Mouse (Mus musculus): ENCODE results near the gene Patl2. TPM values are rescaled to one million over a fixed set of nuclear protein-coding genes. Genes with fewer than 3 reads are reported as not detected.

Patl2 gene
- polyA plus RNA-seq (2012; rRNA removed) = not detected in 2 replicates

GRCm38 (mm10) chr2:122186106-122186505, at the start of gene Patl2, which contains the start of gene Terb2:
Gene Patl2, minus strand, starts transcription at chr2:122186189.
Gene Terb2, plus strand, starts transcription at chr2:122186272.

GRCm38 (mm10) chr2:122234611-122235288, 48.8 kb upstream of the Patl2 start, which contains the start of gene Sord:
Gene Sord, plus strand, starts transcription at chr2:122234749.

DNA sequence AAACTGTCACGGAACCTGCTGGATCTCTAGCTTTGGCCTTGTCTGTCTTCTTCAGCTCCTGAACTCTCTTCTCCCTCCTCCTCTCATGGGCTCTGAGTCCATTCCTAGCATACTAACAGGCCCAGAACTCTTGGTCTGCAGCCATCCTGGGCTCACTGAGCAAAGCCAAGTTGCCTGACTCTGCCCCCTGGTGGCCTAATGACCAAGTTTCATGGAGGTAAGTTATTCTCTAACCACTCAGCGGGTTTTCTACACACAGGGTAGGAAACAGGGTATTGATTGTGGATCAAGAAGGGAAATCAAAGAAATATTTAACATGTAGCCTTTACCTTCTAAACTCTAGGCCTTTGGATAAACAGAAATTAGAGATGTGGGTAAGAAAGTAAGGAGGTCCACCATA, 25.3 kb downstream of the Patl2 start, which contains the start of gene Trim69:
TSS of gene Trim69 (plus strand) at position 21 of the 400 bp plus-strand sequence.

GRCm38 (mm10) chr2:122147508-122148241, 38.3 kb downstream of the Patl2 start, which contains the start of gene B2m:
Gene B2m, plus strand, starts transcription at chr2:122147686.

DNA sequence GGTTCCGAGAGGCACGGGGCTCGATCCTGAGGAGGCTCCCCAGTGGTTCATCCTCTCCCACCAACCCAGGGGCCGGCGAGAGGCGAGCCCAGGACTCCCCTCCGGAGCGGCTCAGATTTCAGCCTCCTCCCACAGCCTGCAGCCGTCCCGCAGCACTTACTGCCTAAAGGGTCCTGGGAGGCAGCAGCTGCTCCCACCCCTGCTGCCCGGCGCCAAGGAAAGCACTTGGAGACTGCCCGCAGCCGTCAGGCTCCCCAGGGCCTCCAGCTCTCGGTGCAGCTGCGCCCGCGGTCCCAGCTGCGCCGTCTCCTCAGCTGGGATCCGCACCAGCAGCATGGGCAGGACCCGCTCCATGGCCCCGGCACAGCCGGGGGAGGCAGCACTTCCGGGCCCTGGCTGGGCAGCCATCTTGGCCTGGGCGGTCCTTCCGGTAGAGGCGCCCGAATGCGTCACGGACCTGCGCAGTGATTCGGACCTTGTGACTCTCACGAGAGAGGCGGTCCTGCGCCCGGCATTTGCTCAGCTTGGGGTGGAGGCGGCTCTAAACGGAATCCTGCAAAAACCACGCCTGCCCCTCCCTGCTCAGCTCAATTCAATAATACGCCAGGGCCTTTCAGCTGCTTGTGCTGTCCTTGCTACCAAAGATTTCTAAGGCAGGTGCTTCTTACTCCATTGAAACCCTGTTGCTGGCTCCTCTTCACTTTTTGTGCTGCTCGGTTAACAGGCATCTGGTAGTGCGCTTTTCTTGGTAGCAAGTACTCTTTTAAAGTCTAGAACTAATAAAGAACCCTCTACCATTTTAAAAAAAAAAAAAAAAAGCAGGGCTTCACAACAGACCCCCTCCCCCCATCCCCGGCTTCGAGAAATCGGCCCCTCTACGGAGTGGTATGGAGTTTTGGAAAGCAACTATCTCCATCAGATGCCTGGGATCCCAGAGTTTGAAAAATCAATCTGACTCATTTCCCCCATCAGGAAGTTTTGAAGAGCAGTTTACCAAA, 67.7 kb downstream of the Patl2 start, which contains the start of gene Spg11:
TSS of gene Spg11 (minus strand) at position 426 of the 998 bp plus-strand sequence.

Other genes starting within 250 kb of the Patl2 start
- 2.2 and 3.6 TPM in 2 replicates for gene Ctdspl2, start 230.2 kb downstream of the Patl2 start, polyA plus RNA-seq (2012; rRNA removed)
- gene Mageb3, start 230.1 kb downstream of the Patl2 start, polyA plus RNA-seq (2012; rRNA removed) = not detected in 2 replicates
- gene Eif3j1, start 157.6 kb downstream of the Patl2 start, polyA plus RNA-seq (2012; rRNA removed) = 3.3 and 4.7 TPM in 2 replicates
- 7.1 and 10.1 TPM in 2 replicates for gene Spg11, start 67.8 kb downstream of the Patl2 start, polyA plus RNA-seq (2012; rRNA removed)
- gene B2m, start 38.5 kb downstream of the Patl2 start, polyA plus RNA-seq (2012; rRNA removed) = 548 and 557 TPM in 2 replicates
- gene Trim69, start 25.5 kb downstream of the Patl2 start, polyA plus RNA-seq (2012; rRNA removed) = not detected in 2 replicates
- gene Terb2, start 83 bp upstream of the Patl2 start, polyA plus RNA-seq (2012; rRNA removed) = not detected in 2 replicates
- gene Sord, start 48.6 kb upstream of the Patl2 start, polyA plus RNA-seq (2012; rRNA removed) = 28.9 and 32.5 TPM in 2 replicates
- 43.6 and 75.1 TPM in 2 replicates for gene Duox2, start 112.3 kb upstream of the Patl2 start, polyA plus RNA-seq (2012; rRNA removed)
- 31.3 and 70.7 TPM in 2 replicates for gene Duoxa2, start 112.7 kb upstream of the Patl2 start, polyA plus RNA-seq (2012; rRNA removed)
- 0.57 TPM in 1 of 2 replicates, not detected in the other for gene Duoxa1, start 127.5 kb upstream of the Patl2 start, polyA plus RNA-seq (2012; rRNA removed)
- gene Duox1, start 129.5 kb upstream of the Patl2 start, polyA plus RNA-seq (2012; rRNA removed) = 0.12 and 0.20 TPM in 2 replicates
- 20.1 and 29.7 TPM in 2 replicates for gene Shf, start 183.0 kb upstream of the Patl2 start, polyA plus RNA-seq (2012; rRNA removed)
- gene Slc28a2, start 240.3 kb upstream of the Patl2 start, polyA plus RNA-seq (2012; rRNA removed) = 0.84 and 1.3 TPM in 2 replicates

Measured in colon, adult 2 months (tissue).